ENCODE assay signal across 32 mouse cellular contexts in the genomic region with DNA sequence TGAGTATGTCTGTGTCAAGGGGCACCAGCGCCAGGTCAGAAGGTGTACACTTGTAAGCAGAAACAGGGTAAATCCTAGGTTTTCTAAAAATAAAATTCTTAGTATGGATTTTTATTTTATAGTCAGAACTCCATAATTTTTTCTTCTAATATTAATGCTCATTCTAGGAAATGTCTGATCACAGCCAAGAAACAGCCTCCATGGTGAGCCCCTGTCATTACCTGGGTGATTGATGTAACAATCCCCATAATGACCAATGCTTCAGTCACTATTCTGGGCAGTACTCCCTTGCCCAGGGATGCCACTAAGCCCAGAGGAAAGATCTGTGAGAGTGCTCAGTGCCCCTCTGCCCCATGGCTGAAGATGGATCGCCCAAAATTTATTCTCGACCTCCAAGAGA. TPM values are rescaled to one million over a fixed set of nuclear protein-coding genes. Genes with fewer than 3 reads are reported as not detected.
"Had no signal": no experiment of that assay in that cellular context is flagged by ENCODE, and none has a peak within 500 bp of the region (broad histone marks: within the 10 kb centered on the region; RNA-seq: fewer than 3 reads in every experiment).

A gene (plus strand): TSS at position 301 of the 400 bp plus-strand sequence.

- H3K27ac ChIP-seq: embryonic facial prominence, embryonic 10.5 days; embryonic facial prominence, embryonic 12.5 days; embryonic facial prominence, embryonic 13.5 days; embryonic facial prominence, embryonic 15.5 days; forebrain, embryonic 10.5 days; forebrain, embryonic 12.5 days; forebrain, embryonic 13.5 days; forebrain, embryonic 15.5 days; gastrocnemius, adult 2 months; heart, adult 2 months had no signal

- DNase-seq: cerebellum, adult 8-10 months; cerebellum, adult 9-10 months; cerebellum, adult 9-11 months; cerebellum, postnatal 10 days; cerebellum, postnatal 14 days; cerebellum, postnatal 25 days; cerebellum, postnatal 36 days; embryo, embryonic 11 days; forebrain, postnatal 0 days; gastrocnemius, adult 2 months; gastrocnemius, postnatal 10 days; gastrocnemius, postnatal 14 days; gastrocnemius, postnatal 25 days; gastrocnemius, postnatal 36 days; heart, adult 18-20 months; heart, adult 2 months had no signal

- H3K27me3 ChIP-seq: embryonic facial prominence, embryonic 12.5 days; embryonic facial prominence, embryonic 13.5 days; embryonic facial prominence, embryonic 15.5 days; forebrain, embryonic 12.5 days; forebrain, embryonic 13.5 days; forebrain, embryonic 15.5 days had no signal

- H3K4me3 ChIP-seq: embryonic facial prominence, embryonic 10.5 days; embryonic facial prominence, embryonic 12.5 days; embryonic facial prominence, embryonic 13.5 days; embryonic facial prominence, embryonic 15.5 days; erythroblast, embryonic 14.5 days; forebrain, embryonic 10.5 days; forebrain, embryonic 12.5 days; forebrain, embryonic 13.5 days; forebrain, embryonic 15.5 days; gastrocnemius, adult 2 months; heart, adult 2 months had no signal

- H3K36me3 ChIP-seq: embryonic facial prominence, embryonic 10.5 days; embryonic facial prominence, embryonic 12.5 days; embryonic facial prominence, embryonic 13.5 days; embryonic facial prominence, embryonic 15.5 days; forebrain, embryonic 10.5 days; forebrain, embryonic 12.5 days; forebrain, embryonic 15.5 days had no signal

- H3K4me1 ChIP-seq: embryonic facial prominence, embryonic 10.5 days; embryonic facial prominence, embryonic 12.5 days; embryonic facial prominence, embryonic 13.5 days; embryonic facial prominence, embryonic 15.5 days; forebrain, embryonic 10.5 days; forebrain, embryonic 12.5 days; forebrain, embryonic 13.5 days; forebrain, embryonic 15.5 days had no signal

RNA-seq across cellular contexts. Expression of the gene that starts here (rescaled TPM):
- polyA plus RNA-seq: cortical plate, adult 2 months; embryonic facial prominence, embryonic 10.5 days; embryonic facial prominence, embryonic 11.5 days; embryonic facial prominence, embryonic 12.5 days; embryonic facial prominence, embryonic 13.5 days; embryonic facial prominence, embryonic 14.5 days; embryonic facial prominence, embryonic 15.5 days; erythroblast, embryonic 14.5 days; forebrain, embryonic 10.5 days; forebrain, embryonic 11.5 days; forebrain, embryonic 12.5 days; forebrain, embryonic 13.5 days; forebrain, embryonic 14.5 days; forebrain, embryonic 15.5 days; forebrain, embryonic 16.5 days; forebrain, postnatal 0 days; frontal cortex, adult 2 months; heart, adult 2 months had no signal
